Mouse (Mus musculus) intestine, postnatal 0 days (tissue): ENCODE results near the gene Asprv1. TPM values are rescaled to one million over a fixed set of nuclear protein-coding genes. Genes with fewer than 3 reads are reported as not detected.

Experiments used
- ATAC-seq: fragments of 200-750 bp; cut with Nextera tagmentation; 2 replicates; pipeline ENCODE4 v1.8.0; 2017; ENCODE audit warnings: mild to moderate bottlenecking, moderate TSS enrichment, moderate library complexity
- H3K27ac ChIP-seq: fragments of 300-500 bp; sonication (generic); 2 replicates; pipeline ENCODE4 v1.5.1; 2014; ENCODE audit warnings: mild to moderate bottlenecking, low read depth, low read length, moderate library complexity
- H3K27me3 ChIP-seq: fragments of 300-500 bp; sonication (generic); replicated peaks from 2 replicates; pipeline ENCODE4 v1.6.1; 2014; ENCODE audit warnings: low read length, mixed read lengths; ENCODE audit not compliant: control insufficient read depth, insufficient read depth
- H3K36me3 ChIP-seq: fragments of 300-500 bp; sonication (generic); 2 replicates; pipeline ENCODE4 v1.6.1; 2014; ENCODE audit warnings: mild to moderate bottlenecking, moderate library complexity; ENCODE audit not compliant: control insufficient read depth, insufficient read depth
- H3K4me1 ChIP-seq: fragments of 300-500 bp; sonication (generic); replicated peaks from 2 replicates; pipeline ENCODE4 v1.6.1; 2014; ENCODE audit warnings: antibody characterized with exemption, low read length, mixed read lengths; ENCODE audit not compliant: control insufficient read depth, insufficient read depth
- H3K4me2 ChIP-seq: fragments of 300-500 bp; sonication (generic); replicated peaks from 2 replicates; pipeline ENCODE4 v1.6.1; 2014; ENCODE audit warnings: low read depth, mild to moderate bottlenecking, moderate library complexity
- H3K4me3 ChIP-seq: fragments of 300-500 bp; sonication (generic); 2 replicates; pipeline ENCODE4 v1.5.1; 2014; ENCODE audit warnings: low read depth, low read length
- H3K9ac ChIP-seq: fragments of 300-500 bp; sonication (generic); 2 replicates; pipeline ENCODE4 v1.6.1; 2014; ENCODE audit warnings: mild to moderate bottlenecking, low read depth, low read length
- H3K9me3 ChIP-seq: fragments of 300-500 bp; sonication (generic); 2 replicates; pipeline ENCODE4 v1.6.1; 2016; ENCODE audit warnings: mixed run types; ENCODE audit not compliant: control insufficient read depth
- CTCF ChIP-seq: sonication (generic); IDR thresholded peaks from 2 replicates; pipeline ENCODE4 v1.5.1; 2016; ENCODE audit warnings: low read depth, mild to moderate bottlenecking, control low read depth, antibody characterized with exemption, moderate library complexity
- WGBS: fragments of 180-500 bp; shearing (Covaris S2); extraction: QIAGEN DNeasy Blood & Tissue Kit; methylation state at CpG from one replicate; pipeline ENCODE4 v1.1.7; 2014; 5-methylcytosine and 5-hydroxymethylcytosine counted together
- polyA plus RNA-seq: library from polyadenylated mRNA; unstranded; fragments of >200 nt; fragmentation: Nextera tagmentation; extraction: Ambion mirVana; gene quantifications from 2 replicates; pipeline ENCODE4 v1.2.1, GENCODE M21; 2015

Gene Asprv1
- 1.3 and 1.6 TPM in 2 replicates for polyA plus RNA-seq

- H3K9me3 ChIP-seq = no peaks in the 10 kb centered on the region
- H3K9ac ChIP-seq = no peak within 1 kb of the TSS
- WGBS = 51% methylated on average over 10 of the region's 10 CpGs
- no peak for TF ChIP-seq CTCF
- no peak within 1 kb of the TSS for H3K27ac ChIP-seq
- H3K4me2 ChIP-seq = no peak within 1 kb of the TSS
- H3K36me3 ChIP-seq = no peaks in the 10 kb centered on the region
- no peak for ATAC-seq
- H3K4me1 ChIP-seq = 0 out of 2 replicates have a peak, but pooled peaks cover 8% of the 10 kb centered on the region
- no peaks in the 10 kb centered on the region for H3K27me3 ChIP-seq
- H3K4me3 ChIP-seq = no peak within 1 kb of the TSS
Measured at GRCm38 (mm10) chr6:86627946-86628345, at the start of gene Asprv1. TSS of gene Asprv1 (plus strand) at chr6:86628164.

GRCm38 (mm10) chr6:86578396-86578795 lies 49.6 kb upstream of the Asprv1 start:
- Histone ChIP-seq H3K9me3 (no peaks in the 10 kb centered on the region), H3K27ac (no peak overlapping the region), H3K4me2 (no peak overlapping the region), H3K4me3 (no peak overlapping the region), H3K9ac (no peak overlapping the region), H3K4me1 (0 out of 2 replicates have a peak, but pooled peaks cover 4% of the 10 kb centered on the region), H3K27me3 (no peaks in the 10 kb centered on the region), H3K36me3 (no peaks in the 10 kb centered on the region)
- 63% methylated on average over 2 of the region's 2 CpGs for WGBS
- no peak for ATAC-seq
- no peak for TF ChIP-seq CTCF

- H3K27ac ChIP-seq = no peak overlapping the region
- ATAC-seq = no peak
- no peak overlapping the region for H3K4me3 ChIP-seq
- WGBS = 65% methylated on average over 2 of the region's 2 CpGs
- no peaks in the 10 kb centered on the region for H3K36me3 ChIP-seq
- 0 out of 2 replicates have a peak, but pooled peaks cover 4% of the 10 kb centered on the region for H3K4me1 ChIP-seq
- no peaks in the 10 kb centered on the region for H3K9me3 ChIP-seq
- H3K27me3 ChIP-seq = no peaks in the 10 kb centered on the region
- H3K4me2 ChIP-seq = no peak overlapping the region
- TF ChIP-seq CTCF = no peak
- no peak overlapping the region for H3K9ac ChIP-seq
Measured at GRCm38 (mm10) chr6:86579066-86579784, 48.7 kb upstream of the Asprv1 start.

- Histone ChIP-seq H3K27me3 (no peaks in the 10 kb centered on the region), H3K9me3 (no peaks in the 10 kb centered on the region), H3K4me1 (peaks cover 11% of the 10 kb centered on the region; the same call in 1 of the 2 replicates), H3K4me2 (no peak overlapping the region), H3K9ac (no peak overlapping the region), H3K4me3 (no peak overlapping the region), H3K36me3 (no peaks in the 10 kb centered on the region), H3K27ac (no peak overlapping the region)
- no peak for ATAC-seq
- WGBS = 74% methylated on average over 3 of the region's 3 CpGs
- no peak for TF ChIP-seq CTCF
Measured at GRCm38 (mm10) chr6:86579926-86580325, 48.0 kb upstream of the Asprv1 start.

DNA sequence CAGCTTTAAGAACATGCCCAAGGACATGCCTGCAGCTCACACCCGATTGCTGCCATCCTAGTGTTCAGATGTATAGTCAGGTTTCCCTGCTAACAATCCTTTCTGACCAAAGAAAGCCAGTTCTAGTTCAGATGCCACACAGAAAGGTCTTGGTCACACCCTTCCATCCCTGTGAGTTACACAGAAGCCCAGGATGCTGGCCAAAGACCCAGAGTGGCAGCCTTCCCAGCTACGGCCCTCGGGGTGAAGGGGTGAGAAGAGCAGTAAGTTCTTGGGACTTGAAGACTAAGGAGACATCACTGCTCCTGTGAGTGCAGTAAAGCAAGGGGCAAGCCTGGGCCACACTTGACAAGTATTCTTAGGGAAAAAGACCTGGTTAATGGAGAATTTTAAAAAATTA lies 44.8 kb upstream of the Asprv1 start:
- no peak overlapping the region for H3K4me3 ChIP-seq
- 93% methylated on average over 3 of the region's 3 CpGs for WGBS
- TF ChIP-seq CTCF = no peak
- H3K9me3 ChIP-seq = no peaks in the 10 kb centered on the region
- H3K4me2 ChIP-seq = no peak overlapping the region
- H3K4me1 ChIP-seq = peaks cover 17% of the 10 kb centered on the region; the same call in 1 of the 2 replicates
- no peaks in the 10 kb centered on the region for H3K36me3 ChIP-seq
- no peak overlapping the region for H3K9ac ChIP-seq
- ATAC-seq = no peak
- no peaks in the 10 kb centered on the region for H3K27me3 ChIP-seq
- H3K27ac ChIP-seq = no peak overlapping the region

GRCm38 (mm10) chr6:86583601-86584215 lies 44.3 kb upstream of the Asprv1 start:
- H3K4me2 ChIP-seq = no peak overlapping the region
- H3K27me3 ChIP-seq = no peaks in the 10 kb centered on the region
- no peak for ATAC-seq
- H3K36me3 ChIP-seq = no peaks in the 10 kb centered on the region
- H3K4me3 ChIP-seq = no peak overlapping the region
- 77% methylated on average over 8 of the region's 8 CpGs for WGBS
- H3K9me3 ChIP-seq = no peaks in the 10 kb centered on the region
- H3K9ac ChIP-seq = no peak overlapping the region
- no peak for TF ChIP-seq CTCF
- no peak overlapping the region for H3K27ac ChIP-seq
- H3K4me1 ChIP-seq = peaks cover 17% of the 10 kb centered on the region; the same call in 1 of the 2 replicates
